Mouse (Mus musculus) midbrain, embryonic 14.5 days (tissue): ENCODE measurements at regions not wholly inside any gene's neighbourhood (a gene's known extent, or its start where the extent isn't known, plus 50 kb on each side); places are given as distances from the start of the nearest gene placed in this dataset.

Source experiments
- ATAC-seq: fragments of 200-750 bp; cut with Nextera tagmentation; 2 replicates; pipeline ENCODE4 v1.8.0; 2017; ENCODE audit warnings: moderate number of reproducible peaks, moderate library complexity; ENCODE audit not compliant: low FRiP score, low TSS enrichment
- DNase-seq: peaks from one replicate; pipeline ENCODE4 v3.0.0-alpha.2; 2015
- H3K27ac ChIP-seq: fragments of 300-500 bp; sonication (generic); replicated peaks from 2 replicates; pipeline ENCODE4 v1.5.1; 2014; ENCODE audit warnings: mild to moderate bottlenecking, low read depth, low read length, moderate library complexity
- H3K27me3 ChIP-seq: fragments of 300-500 bp; sonication (generic); 2 replicates; pipeline ENCODE4 v1.6.1; 2014; ENCODE audit warnings: low read length, control low read depth, mixed read lengths; ENCODE audit not compliant: control insufficient read depth, insufficient read depth
- H3K36me3 ChIP-seq: fragments of 300-500 bp; sonication (generic); 2 replicates; pipeline ENCODE4 v1.6.1; 2014; ENCODE audit warnings: low read length, control low read depth; ENCODE audit not compliant: control insufficient read depth, insufficient read depth
- H3K4me1 ChIP-seq: fragments of 300-500 bp; sonication (generic); 2 replicates; pipeline ENCODE4 v1.6.1; 2014; ENCODE audit warnings: mild to moderate bottlenecking, antibody characterized with exemption, low read length, control low read depth; ENCODE audit not compliant: control insufficient read depth, insufficient read depth
- H3K4me2 ChIP-seq: fragments of 300-500 bp; sonication (generic); 2 replicates; pipeline ENCODE4 v1.6.1; 2014; ENCODE audit warnings: mild to moderate bottlenecking, low read length, moderate library complexity
- H3K4me3 ChIP-seq: fragments of 300-500 bp; sonication (generic); replicated peaks from 2 replicates; pipeline ENCODE4 v1.5.1; 2014; ENCODE audit warnings: low read depth, low read length
- H3K9ac ChIP-seq: fragments of 300-500 bp; sonication (generic); replicated peaks from 2 replicates; pipeline ENCODE4 v1.6.1; 2014; ENCODE audit warnings: mild to moderate bottlenecking, low read length, moderate library complexity
- H3K9me3 ChIP-seq: fragments of 300-500 bp; sonication (generic); 2 replicates; pipeline ENCODE4 v1.6.1; 2016; ENCODE audit warnings: low read length, control low read depth, mixed read lengths; ENCODE audit not compliant: control insufficient read depth
- WGBS: fragments of 180-500 bp; shearing (Covaris S2); extraction: QIAGEN DNeasy Blood & Tissue Kit; methylation state at CpG from one replicate; pipeline ENCODE4 v1.1.7; 2014; 5-methylcytosine and 5-hydroxymethylcytosine counted together

DNA sequence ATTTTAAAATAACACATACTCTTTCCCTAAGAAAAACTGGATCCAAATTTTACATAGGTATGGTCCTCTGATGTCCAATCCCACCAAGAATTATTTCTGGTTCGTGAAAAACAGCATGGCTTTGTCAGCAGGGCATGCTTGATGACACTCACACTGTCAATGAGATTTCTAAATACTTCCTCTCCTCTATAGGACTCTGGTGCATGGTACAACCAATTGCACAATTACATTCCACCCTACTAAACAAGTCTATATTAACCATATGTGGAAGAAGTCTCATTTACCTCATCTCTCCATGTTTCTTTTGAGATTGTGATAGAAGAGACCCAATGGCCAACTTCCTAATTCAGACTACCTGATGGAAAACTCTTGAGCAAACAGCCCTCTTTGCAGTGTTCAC lies 81.2 kb upstream of the Elmo1 start:
- H3K9ac ChIP-seq: no peak overlapping the region
- H3K27me3 ChIP-seq: no peaks in the 10 kb centered on the region
- H3K4me2 ChIP-seq: no peak overlapping the region
- H3K36me3 ChIP-seq: no peaks in the 10 kb centered on the region
- no peaks in the 10 kb centered on the region for H3K4me1 ChIP-seq
- ATAC-seq (no peak), DNase-seq (no peak)
- 68% methylated on average over 1 of the region's 1 CpGs for WGBS
- H3K27ac ChIP-seq: no peak overlapping the region
- no peak overlapping the region for H3K4me3 ChIP-seq
- H3K9me3 ChIP-seq: no peaks in the 10 kb centered on the region

GRCm38 (mm10) chr13:20007561-20007960 lies 82.8 kb upstream of the Elmo1 start:
- DNase-seq (no peak), ATAC-seq (no peak)
- no peak overlapping the region for H3K4me2 ChIP-seq
- no peaks in the 10 kb centered on the region for H3K4me1 ChIP-seq
- 95% methylated on average over 2 of the region's 2 CpGs for WGBS
- no peak overlapping the region for H3K4me3 ChIP-seq
- H3K9ac ChIP-seq: no peak overlapping the region
- no peaks in the 10 kb centered on the region for H3K36me3 ChIP-seq
- no peaks in the 10 kb centered on the region for H3K9me3 ChIP-seq
- no peaks in the 10 kb centered on the region for H3K27me3 ChIP-seq
- H3K27ac ChIP-seq: no peak overlapping the region

DNA sequence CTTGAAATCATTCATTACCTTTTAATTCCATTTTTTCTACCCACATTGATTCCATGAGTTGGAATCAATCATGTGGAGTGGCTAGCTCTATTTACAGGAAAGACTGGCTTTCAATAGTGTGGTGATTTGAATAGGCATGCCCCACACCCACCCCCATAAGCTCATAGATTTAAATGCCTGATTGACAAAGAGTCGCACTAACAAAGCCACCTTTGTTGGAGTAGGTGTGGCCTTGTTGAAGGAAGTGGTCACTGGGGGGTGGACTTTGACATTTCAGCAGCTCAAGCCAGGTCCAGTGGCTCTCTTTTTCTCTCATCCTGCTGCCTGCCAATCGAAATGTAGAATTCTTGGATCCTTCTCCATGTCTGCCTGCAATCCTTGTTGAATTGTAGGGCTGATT lies 92.8 kb upstream of the Elmo1 start:
- H3K4me1 ChIP-seq: no peaks in the 10 kb centered on the region
- 68% methylated on average over 2 of the region's 2 CpGs for WGBS
- no peaks in the 10 kb centered on the region for H3K27me3 ChIP-seq
- H3K27ac ChIP-seq: no peak overlapping the region
- DNase-seq (no peak), ATAC-seq (no peak)
- no peak overlapping the region for H3K9ac ChIP-seq
- peaks cover 4% of the 10 kb centered on the region; the same call in 1 of the 2 replicates for H3K9me3 ChIP-seq
- H3K4me3 ChIP-seq: no peak overlapping the region
- H3K4me2 ChIP-seq: no peak overlapping the region
- no peaks in the 10 kb centered on the region for H3K36me3 ChIP-seq

- DNase-seq (peak; percentile 30), ATAC-seq (peak; percentile 24; the same call in 1 of the 2 replicates)
- H3K27ac ChIP-seq: no peak overlapping the region
- no peak overlapping the region for H3K4me3 ChIP-seq
- H3K27me3 ChIP-seq: no peaks in the 10 kb centered on the region
- no peak overlapping the region for H3K9ac ChIP-seq
- no peak overlapping the region for H3K4me2 ChIP-seq
- H3K36me3 ChIP-seq: no peaks in the 10 kb centered on the region
- no peaks in the 10 kb centered on the region for H3K4me1 ChIP-seq
- no peaks in the 10 kb centered on the region for H3K9me3 ChIP-seq
Observed at GRCm38 (mm10) chr13:19975621-19976020, 114.8 kb upstream of the Elmo1 start.

DNA sequence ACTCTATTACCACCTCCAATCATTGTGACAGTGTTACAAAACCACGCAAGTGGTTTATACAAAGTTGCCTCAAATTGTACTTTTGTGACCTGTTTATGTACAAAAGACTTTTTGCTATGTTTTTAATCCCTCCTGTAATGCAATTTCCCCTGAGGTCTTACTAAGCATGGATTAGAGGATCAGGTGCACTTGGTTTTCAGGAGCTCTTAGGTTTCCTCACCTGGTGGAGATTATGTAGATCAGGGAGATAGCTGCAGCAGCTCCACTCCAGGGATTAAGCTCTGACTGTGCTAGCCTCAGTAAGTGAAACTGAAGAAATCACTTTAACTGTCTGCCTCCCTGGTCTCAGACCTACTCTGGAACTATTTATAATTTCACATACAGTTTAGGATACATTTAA lies 123.8 kb upstream of the Elmo1 start:
- 90% methylated on average over 1 of the region's 1 CpGs for WGBS
- Histone ChIP-seq H3K36me3 (no peaks in the 10 kb centered on the region), H3K4me1 (no peaks in the 10 kb centered on the region), H3K9me3 (no peaks in the 10 kb centered on the region), H3K27ac (no peak overlapping the region), H3K27me3 (no peaks in the 10 kb centered on the region), H3K9ac (no peak overlapping the region), H3K4me3 (no peak overlapping the region), H3K4me2 (no peak overlapping the region)
- ATAC-seq (no peak), DNase-seq (no peak)

DNA sequence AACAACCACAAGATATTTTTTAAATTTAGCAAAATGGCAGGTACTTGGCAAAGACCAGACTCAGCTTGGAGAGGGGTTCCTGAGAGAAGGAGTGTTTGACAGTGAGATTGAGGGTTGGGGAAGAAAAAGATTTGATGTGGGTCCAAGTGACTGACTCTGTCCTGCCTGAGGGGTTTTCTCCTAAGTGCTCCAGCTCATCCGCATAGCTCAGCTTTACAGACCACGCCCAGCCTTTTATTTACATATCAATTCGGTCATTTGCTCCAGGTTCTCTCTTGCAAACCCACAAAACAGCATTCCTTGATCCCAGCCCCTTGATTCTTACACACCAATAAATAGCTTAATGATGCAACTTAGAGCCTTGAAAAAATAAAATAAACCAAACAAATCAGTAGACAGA lies 127.4 kb upstream of the Elmo1 start:
- 53% methylated on average over 3 of the region's 3 CpGs for WGBS
- no peak overlapping the region for H3K9ac ChIP-seq
- no peak overlapping the region for H3K4me3 ChIP-seq
- H3K4me1 ChIP-seq: no peaks in the 10 kb centered on the region
- ATAC-seq (no peak), DNase-seq (no peak)
- H3K27me3 ChIP-seq: no peaks in the 10 kb centered on the region
- no peak overlapping the region for H3K4me2 ChIP-seq
- no peaks in the 10 kb centered on the region for H3K9me3 ChIP-seq
- no peak overlapping the region for H3K27ac ChIP-seq
- no peaks in the 10 kb centered on the region for H3K36me3 ChIP-seq

- ATAC-seq: no peak
- DNase-seq: no peak
- WGBS: 94% methylated on average over 6 of the region's 6 CpGs
- H3K27ac ChIP-seq: no peak overlapping the region
- H3K4me2 ChIP-seq: no peak overlapping the region
- H3K27me3 ChIP-seq: no peaks in the 10 kb centered on the region
- no peak overlapping the region for H3K4me3 ChIP-seq
- no peaks in the 10 kb centered on the region for H3K9me3 ChIP-seq
- H3K9ac ChIP-seq: no peak overlapping the region
- H3K36me3 ChIP-seq: no peaks in the 10 kb centered on the region
- no peaks in the 10 kb centered on the region for H3K4me1 ChIP-seq
Observed at GRCm38 (mm10) chr13:19928761-19929160, 104.7 kb upstream of the Gpr141 start.

DNA sequence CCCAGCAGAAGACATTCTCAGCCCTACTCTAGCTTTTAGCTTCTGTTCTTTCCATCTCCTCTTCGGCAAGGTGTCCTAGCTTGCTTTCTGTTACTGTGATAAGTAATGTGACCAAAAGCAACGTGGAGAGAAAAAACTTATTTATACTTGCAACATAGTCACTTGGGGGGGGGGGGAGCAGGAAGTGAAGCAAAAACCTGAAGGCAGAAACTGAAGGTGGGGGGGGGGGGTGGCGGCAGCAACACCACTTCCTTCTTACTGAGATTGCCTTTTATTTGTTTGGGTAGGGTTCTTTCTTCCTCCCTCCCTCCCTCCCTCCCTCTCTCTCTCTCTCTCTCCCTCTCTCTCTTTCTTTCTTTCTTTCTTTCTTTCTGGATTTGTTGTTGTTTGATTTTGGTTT lies 103.8 kb upstream of the Gpr141 start:
- ATAC-seq: no peak
- no peaks in the 10 kb centered on the region for H3K9me3 ChIP-seq
- 89% methylated on average over 3 of the region's 3 CpGs for WGBS

DNA sequence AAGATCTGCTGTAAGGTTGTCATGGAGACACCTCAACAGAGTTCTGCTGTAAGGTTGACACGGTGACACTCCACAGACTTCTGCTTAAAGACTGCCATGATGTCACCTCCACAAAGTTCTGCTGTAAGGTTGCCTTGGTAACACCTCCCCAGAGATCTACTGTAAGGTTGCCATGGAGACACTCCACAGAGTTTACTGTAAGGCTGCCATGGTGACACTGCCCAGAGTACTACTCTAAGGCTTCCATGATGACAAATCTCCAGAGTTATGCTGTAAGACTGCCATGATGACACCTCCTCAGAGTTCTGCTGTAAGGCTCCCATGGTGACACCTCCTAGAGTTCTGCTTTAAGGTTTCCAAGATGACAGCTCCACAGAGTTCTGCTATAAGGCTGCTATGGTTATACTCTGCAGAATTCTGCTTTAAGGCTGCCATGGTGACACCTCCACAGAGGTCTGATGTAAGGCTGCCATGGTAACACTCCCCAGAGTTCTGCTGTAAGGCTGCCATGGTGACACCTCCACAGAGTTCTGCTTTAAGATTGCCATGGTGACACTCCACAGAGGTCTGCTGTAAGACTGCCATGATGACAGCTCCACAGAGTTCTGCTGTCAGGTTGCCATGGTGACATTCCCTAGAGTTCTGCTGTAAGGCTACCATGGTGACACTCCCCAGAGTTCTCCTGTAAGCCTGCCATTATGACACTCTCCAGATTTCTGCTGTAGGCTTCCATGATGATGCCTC lies 97.2 kb upstream of the Gpr141 start:
- 0 out of 2 replicates have a peak, but pooled peaks cover 6% of the 10 kb centered on the region for H3K9me3 ChIP-seq
- DNase-seq (peak; percentile 65), ATAC-seq (peak; percentile 55)
- H3K9ac ChIP-seq: no peak overlapping the region
- H3K4me1 ChIP-seq: peaks cover 5% of the 10 kb centered on the region; the same call in 1 of the 2 replicates
- no peaks in the 10 kb centered on the region for H3K27me3 ChIP-seq
- H3K36me3 ChIP-seq: no peaks in the 10 kb centered on the region
- no peak overlapping the region for H3K4me2 ChIP-seq
- H3K27ac ChIP-seq: no peak overlapping the region
- no peak overlapping the region for H3K4me3 ChIP-seq
- WGBS: 89% methylated on average over 1 of the region's 1 CpGs

More for the DNA sequence above, 103.8 kb upstream of the Gpr141 start:
- no peaks in the 10 kb centered on the region for H3K27me3 ChIP-seq
- no peaks in the 10 kb centered on the region for H3K4me1 ChIP-seq
- no peak overlapping the region for H3K4me3 ChIP-seq
- DNase-seq: no peak
- H3K36me3 ChIP-seq: no peaks in the 10 kb centered on the region
- H3K4me2 ChIP-seq: no peak overlapping the region
- no peak overlapping the region for H3K27ac ChIP-seq
- H3K9ac ChIP-seq: no peak overlapping the region
